Mouse (Mus musculus): ENCODE results near the gene Abhd8.
A peak's percentile ranks its signal among the peaks of the same experiment; 100 is the strongest.

Abhd8 gene

GRCm38 (mm10) chr8:71478943-71479342, 15.5 kb upstream of the Abhd8 start:
- DNase-seq (ENCODE audit: low read depth, low spot score): no peak

DNA sequence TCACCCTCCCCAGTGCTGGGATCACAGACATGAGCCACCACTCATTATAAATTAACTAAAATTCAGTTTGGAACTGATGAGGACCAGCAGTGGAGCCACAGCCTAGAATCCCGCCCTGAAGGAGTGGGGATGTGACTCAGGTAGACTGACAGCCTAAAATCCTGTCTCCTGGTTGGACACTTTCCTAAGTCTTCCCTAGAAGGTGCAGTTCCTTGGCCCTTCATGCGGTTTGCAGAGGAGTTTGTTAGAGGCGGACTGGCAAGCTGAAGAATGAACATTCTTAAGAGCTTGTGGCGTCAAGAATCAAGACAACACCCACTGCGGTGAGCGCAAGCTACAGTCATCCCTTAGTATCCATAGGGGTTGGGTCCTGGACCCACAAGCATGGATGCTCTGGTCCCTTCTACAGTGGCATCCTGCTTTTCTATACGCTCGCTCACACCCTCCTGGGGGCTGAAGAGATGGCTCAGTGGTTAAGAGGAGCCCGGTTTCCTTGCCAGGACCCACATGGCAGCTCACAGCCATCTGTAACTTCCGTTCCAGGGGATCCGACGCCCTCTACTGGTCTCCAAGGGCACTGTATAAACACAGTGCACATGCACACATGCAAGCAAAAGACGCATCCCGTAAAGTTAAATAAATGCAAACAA, 13.9 kb upstream of the Abhd8 start:
- DNase-seq (ENCODE audit: low read depth, low spot score): peak; percentile 68

- DNase-seq (ENCODE audit: low read depth, low spot score): peak; percentile 92
These were observed 12.9 kb upstream of the Abhd8 start for GRCm38 (mm10) chr8:71476099-71476940.

DNA sequence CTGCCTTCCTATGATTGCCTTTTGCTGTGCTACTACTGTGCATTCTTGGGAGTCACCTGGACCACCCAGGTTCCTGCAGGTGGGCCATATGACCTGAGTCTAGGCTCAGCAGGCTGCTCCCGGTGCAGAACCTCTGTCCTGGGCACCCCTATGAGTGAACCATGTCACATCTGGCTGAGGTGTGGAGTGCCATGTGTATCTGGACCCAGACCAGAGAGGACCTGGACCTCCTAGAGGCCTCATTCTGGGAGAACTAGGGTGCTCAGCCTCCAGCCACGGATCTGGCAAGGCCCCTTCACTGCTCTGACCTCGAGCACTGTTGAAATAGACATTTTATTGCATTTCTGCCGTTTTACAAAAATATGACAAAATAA, 12.2 kb upstream of the Abhd8 start:
- no peak for DNase-seq (ENCODE audit: low read depth, low spot score)

- no peak for DNase-seq (ENCODE audit: low read depth, low spot score)
These were observed 11.6 kb upstream of the Abhd8 start for GRCm38 (mm10) chr8:71474785-71475701.

DNA sequence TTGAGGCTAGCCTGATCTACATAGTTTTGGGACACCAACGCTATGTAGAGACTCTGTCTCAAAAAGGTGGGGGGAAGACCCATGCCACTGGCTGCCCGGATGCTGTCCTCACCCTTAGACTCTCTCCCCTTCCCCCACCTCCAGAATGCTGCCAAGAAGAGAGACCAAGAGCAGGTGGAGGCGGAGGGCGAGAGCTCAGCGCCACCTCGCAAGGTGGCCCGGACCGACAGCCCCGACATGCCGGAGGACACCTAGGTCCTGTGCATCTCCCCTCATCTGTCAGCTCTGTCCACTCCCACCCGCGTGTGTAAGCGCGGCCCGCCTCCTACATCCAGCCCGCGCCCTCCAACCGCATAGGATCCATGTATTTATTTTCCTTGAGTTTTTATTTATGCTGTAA, 10.9 kb upstream of the Abhd8 start:
- no peak for DNase-seq (ENCODE audit: low read depth, low spot score)

GRCm38 (mm10) chr8:71472601-71473386, 9.3 kb upstream of the Abhd8 start:
- no peak for DNase-seq (ENCODE audit: low read depth, low spot score)

GRCm38 (mm10) chr8:71471861-71472260, 8.4 kb upstream of the Abhd8 start:
- no peak for DNase-seq (ENCODE audit: low read depth, low spot score)

DNA sequence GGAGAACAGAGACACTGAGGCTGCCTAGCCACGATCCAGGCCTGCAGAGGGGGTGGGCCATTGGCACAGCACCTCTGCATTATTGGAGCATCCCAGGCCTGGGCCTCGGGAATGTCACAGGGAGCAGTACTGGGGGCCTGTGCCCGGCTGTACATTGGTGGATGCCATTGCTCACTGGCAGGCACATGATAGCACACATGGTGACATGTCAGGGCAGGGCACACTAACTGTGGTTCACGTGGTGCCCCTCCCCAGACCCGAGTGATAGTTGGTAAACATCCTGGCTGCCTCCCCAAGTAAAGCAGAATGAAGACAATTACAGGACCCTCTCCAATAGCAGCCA, 7.4 kb upstream of the Abhd8 start:
- DNase-seq (ENCODE audit: low read depth, low spot score): no peak

DNA sequence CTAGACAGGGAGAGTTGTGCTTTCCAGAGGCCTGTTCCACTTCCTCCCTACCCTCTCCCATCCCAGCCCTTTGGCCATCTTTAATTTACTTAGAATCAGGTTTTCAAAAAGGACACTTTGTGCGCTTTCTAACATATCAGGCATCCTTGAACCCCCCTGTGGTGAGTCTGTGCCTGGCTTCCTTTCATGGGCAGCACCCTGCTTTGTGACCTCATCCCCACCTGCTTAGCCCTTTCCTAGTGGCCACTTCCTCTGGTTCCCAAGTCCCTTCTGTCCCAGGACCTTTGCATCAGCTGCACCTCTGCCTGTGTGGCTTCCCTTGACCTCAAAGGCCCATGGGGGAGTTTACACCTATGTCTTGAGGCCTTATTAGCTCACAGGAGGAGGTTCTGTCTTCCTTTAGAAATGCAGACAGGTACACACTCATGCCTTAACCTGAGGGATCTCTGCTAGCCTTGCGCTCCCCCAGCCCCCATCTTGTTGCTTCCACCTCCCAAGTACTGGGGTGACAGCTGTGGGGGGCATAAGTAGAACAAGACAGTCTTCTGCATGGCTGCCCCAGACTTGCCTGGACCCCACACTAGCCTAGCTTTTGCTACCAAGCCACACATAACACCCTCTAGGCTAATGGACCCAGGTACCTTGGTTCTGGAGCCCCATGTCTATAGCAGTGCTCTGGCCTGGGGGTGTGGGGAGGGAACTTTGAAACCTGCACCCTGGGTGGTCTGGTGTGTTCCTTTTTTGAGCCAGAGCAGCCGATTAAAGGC, 6.9 kb upstream of the Abhd8 start:
- DNase-seq (ENCODE audit: low read depth, low spot score): no peak

DNA sequence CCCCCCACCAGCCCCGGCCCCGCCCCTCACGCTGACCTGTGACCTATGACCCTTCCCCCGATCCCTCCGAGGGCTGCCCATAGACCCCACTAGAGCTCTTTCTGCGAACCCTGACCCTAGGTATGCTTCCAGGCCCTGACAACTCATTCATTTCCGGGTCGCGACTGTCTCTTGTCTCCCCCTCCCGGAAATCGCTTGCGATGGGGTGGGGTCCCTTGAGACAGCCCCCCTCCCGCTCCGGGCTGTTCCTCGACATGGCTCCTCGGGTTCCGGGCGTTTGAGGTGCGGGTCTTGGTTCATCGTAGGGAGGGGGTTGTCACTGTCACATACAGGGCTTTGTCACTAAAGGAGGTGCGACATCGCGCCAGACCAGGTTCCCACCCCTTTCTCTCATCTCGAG, 6.0 kb upstream of the Abhd8 start:
- peak; percentile 72 for DNase-seq (ENCODE audit: low read depth, low spot score)

DNA sequence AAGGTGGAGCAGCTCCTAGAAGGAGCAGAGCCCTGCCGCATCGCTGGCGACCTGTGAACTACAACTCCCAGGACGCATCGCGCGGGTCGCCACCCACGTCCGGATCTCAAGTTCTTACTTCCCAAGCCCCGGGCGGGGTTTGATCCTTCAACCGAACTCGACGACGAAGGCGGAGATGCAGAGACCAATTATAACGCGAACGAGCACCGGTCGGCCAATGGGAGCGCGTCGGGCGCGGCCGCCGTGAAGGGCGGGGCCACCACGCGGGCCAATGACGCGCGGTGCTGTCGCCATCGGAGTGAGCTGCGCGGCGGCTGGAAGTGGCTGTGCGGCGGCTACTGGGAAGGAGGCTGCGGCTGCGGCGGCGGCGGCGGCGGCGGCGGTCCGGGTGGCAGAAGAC, 5.5 kb upstream of the Abhd8 start, which contains the start of gene Dda1:
Gene Dda1 (plus strand): TSS at position 284 of the 400 bp plus-strand sequence.
- DNase-seq (ENCODE audit: low read depth, low spot score): peak; percentile 100

GRCm38 (mm10) chr8:71468001-71468400, 4.5 kb upstream of the Abhd8 start:
- no peak for DNase-seq (ENCODE audit: low read depth, low spot score)

- no peak for DNase-seq (ENCODE audit: low read depth, low spot score)
These were observed 3.7 kb upstream of the Abhd8 start for GRCm38 (mm10) chr8:71467201-71467600.

GRCm38 (mm10) chr8:71466198-71466597, 2.7 kb upstream of the Abhd8 start:
- DNase-seq (ENCODE audit: low read depth, low spot score): no peak

- DNase-seq (ENCODE audit: low read depth, low spot score): no peak
These were observed 2.3 kb upstream of the Abhd8 start for GRCm38 (mm10) chr8:71465733-71466132.

- peak; percentile 100 for DNase-seq (ENCODE audit: low read depth, low spot score)
These were observed 1.4 kb upstream of the Abhd8 start, which contains the start of gene Mrpl34 for GRCm38 (mm10) chr8:71464513-71465500. Mrpl34 (plus strand) TSS chr8:71464959.

DNA sequence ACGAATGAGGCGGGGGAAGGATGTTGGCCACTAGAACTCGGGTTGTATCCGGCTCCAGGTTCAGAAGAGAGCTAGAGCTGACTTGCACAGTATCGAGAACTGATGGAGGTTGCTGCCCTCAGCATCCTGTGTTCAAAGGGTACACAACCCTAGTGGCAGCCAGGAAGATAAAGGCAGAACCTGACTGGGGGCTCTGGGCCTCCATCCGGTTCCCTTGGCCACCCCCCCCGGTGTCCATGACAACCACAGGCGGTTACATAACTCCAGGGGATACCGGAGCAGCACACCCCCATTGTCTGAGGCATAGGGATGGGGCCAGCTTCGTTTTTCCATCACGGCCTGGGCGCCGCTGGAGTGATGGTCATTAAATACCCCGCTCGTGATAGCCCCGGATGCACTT, 669 bp downstream of the Abhd8 start:
- peak; percentile 86 for DNase-seq (ENCODE audit: low read depth, low spot score)

DNA sequence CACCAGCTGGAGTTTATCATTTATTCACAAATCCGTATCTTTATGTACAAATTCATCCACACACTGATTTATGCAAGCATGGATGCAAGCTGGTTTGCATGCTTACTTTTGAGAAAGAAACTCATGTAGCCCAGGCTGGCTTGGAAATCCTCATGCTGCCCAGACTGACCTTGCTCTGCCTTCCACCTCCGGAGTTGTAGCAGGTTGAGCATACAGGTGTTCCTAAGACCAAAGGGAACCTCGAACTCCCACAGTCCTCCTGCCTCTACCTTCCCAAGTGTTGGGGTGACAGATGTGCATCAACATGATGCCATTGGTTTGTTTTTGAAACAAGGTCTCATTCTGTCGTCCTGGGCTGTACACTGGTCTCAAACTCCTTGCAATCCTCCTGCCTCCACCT, 1.3 kb downstream of the Abhd8 start:
- DNase-seq (ENCODE audit: low read depth, low spot score): no peak
